Mouse (Mus musculus) gastrocnemius, adult 18-20 months (tissue): Measurements from ENCODE around the gene Adtrp. TPM values are rescaled to one million over a fixed set of nuclear protein-coding genes. Genes with fewer than 3 reads are reported as not detected.
A peak's percentile ranks its signal among the peaks of the same experiment; 100 is the strongest.

Source experiments
- DNase-seq: peaks from one replicate; pipeline ENCODE4 v3.0.0; 2021; ENCODE audit warnings: low spot score
- total RNA-seq, 2 experiments: library from RNA; stranded (reverse); gene quantifications; 2 replicates each; pipeline ENCODE4 v1.2.3; 2021

Adtrp gene
- total RNA-seq, 2 experiments from 2014 or later, result 0.50 to 0.64 TPM

- no peak for DNase-seq
Observed at GRCm38 (mm10) chr13:41833614-41834139, 13.8 kb downstream of the Adtrp start.

DNA sequence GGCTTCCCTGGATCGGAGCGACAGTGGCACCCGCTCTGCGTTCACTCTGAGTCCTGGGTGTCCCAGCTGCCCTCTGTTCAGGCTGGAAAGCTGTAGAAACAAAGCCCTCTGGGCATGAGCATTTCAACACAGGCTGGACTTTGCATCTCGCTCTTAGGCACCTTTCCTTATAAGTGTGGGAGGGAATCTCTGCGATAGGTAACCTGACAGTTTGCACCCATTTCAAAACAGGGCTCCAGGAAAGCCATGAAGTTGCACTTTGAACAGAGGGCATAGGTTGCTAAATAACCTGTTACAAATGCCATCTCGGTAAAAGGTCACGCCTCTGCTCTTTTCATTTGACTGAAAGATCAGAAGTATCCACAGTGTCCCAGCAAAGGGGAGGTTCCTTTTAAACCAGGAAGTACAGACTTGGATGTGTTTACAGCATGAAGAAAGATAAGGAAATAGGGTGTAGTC, 19.2 kb downstream of the Adtrp start:
- DNase-seq, result no peak

- no peak for DNase-seq
Observed at GRCm38 (mm10) chr13:41827581-41827980, 19.9 kb downstream of the Adtrp start.

DNA sequence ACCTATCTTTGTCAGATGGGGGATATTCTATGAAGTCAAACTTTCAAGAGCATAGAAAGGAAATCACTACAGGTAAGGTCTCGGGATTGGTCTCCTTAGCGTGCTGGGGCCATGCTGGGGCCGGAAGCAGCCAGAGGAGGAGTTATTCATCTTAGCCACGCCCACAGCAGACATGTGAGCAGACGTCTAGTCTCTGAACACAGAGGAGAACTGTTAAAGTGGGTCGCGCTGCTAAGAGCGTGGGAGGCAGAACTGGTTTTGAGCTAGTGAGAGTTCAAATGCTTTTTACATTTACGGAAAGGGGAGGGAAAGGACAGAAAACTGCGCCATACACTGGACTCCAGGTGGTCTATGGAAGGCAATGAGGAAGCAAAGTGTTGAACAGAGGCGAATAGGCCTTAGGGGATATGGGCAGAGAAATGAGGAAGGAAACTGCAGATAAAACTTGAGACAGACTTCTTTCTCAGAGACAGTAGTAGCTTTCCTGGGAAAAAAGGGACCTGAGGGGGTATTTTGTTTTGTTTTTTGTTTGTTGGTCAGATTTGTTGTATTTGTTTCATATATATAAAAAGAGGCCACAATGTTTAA, 22.0 kb downstream of the Adtrp start:
- DNase-seq, result no peak

DNA sequence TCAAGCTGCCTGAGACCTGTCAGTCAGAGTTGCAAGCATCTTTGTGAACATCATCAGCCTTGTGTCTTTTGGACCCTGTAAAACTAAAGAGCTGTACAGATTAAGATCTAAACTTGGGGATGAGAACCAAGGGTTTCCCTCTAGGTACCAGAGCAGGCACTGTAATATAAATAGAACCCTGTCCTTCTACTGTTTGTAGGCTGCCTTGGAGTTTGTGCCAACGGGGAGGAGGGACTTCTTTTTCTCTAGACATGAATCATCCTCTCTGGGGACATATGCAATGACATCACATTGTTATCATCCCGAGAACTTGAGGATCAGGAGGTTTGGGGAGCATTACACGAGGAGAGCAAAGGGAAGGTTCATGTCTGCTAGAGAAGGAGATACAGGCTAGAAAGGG, 24.4 kb downstream of the Adtrp start:
- DNase-seq, result peak; percentile 18

DNA sequence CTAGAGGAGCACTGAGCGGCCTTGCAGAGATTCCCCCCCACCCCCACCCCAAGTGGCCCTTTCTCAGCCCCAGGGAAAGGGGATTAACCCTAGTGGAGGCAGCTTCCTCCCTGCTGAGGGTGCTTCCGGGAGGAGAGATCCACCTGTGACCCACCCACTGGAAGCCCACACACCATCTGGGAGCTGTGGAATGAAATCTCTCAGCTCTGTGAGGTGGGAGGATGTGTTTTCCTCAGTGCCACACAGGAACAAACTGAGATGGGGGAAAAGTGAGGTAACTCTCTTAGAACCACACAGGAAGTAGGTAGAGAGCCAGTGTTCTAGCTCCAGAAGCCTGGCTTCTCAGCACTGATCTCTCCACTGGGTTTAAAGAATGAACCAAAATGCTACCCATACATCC, 24.9 kb downstream of the Adtrp start:
- no peak for DNase-seq

- DNase-seq, result no peak
Observed at GRCm38 (mm10) chr13:41822091-41822490, 25.4 kb downstream of the Adtrp start.

DNA sequence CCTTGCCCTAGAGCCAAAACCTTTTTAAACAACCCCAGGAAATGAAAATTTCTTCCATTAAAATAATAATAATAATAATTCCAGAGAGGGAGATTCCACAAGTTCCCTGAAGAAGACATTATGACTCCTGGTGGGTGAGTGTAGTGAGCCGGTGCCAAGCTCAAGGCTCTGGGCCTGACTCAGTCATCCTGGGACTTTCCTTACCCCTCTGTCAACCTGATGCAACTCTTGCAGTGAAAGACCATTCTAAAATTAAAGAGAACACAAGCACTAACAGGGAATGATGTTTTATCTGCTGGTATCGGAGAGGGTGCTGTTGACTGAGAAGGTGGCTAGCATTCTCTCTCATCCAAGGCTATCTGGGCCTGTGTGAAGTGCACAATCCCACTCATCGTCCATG, 26.5 kb downstream of the Adtrp start:
- DNase-seq, result no peak

- no peak for DNase-seq
Observed at GRCm38 (mm10) chr13:41819918-41820317, 27.6 kb downstream of the Adtrp start.

GRCm38 (mm10) chr13:41819484-41819883, 28.0 kb downstream of the Adtrp start:
- no peak for DNase-seq

DNA sequence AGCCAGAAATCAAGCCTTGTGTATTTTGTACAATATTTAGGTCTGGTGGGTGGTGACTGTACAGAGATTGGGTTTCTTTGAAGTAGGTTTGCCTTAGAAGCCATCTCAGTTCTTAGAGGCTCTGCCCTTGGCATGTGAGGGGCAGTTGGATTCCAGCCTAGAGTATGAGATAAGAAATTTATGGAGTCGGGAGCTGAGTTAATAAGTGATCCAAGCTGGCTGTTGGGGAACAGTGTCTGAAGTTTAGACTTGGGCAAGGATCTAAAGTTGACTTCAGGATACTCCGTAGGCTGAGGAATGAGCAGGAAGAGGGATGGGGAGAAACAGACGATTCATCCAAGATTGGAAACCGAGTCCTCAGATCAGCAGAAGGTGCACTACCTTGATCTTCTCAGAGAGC, 29.9 kb downstream of the Adtrp start:
- DNase-seq, result no peak

- no peak for DNase-seq
Observed at GRCm38 (mm10) chr13:41816643-41817042, 30.8 kb downstream of the Adtrp start.

GRCm38 (mm10) chr13:41810776-41811175, 36.7 kb downstream of the Adtrp start:
- DNase-seq, result no peak

DNA sequence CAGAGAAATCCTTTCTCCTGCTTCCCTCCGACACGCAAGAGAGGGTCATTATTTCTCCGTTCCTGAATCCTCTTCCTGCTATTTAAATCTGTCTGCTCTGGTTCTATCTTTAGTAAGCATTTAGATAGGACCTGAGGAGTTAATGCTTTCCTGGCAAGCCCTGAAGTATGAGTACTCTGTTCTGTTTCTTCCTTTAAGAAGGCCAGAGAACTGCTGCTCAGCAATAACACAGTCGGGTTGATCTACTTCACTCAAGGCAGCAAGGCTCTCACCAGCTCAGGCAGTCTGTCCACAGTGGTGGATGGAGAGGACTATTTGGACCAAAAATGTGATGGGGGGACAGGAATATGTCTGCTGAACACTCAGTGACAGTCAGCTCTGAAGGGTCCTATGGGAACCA, 39.7 kb downstream of the Adtrp start:
- no peak for DNase-seq

DNA sequence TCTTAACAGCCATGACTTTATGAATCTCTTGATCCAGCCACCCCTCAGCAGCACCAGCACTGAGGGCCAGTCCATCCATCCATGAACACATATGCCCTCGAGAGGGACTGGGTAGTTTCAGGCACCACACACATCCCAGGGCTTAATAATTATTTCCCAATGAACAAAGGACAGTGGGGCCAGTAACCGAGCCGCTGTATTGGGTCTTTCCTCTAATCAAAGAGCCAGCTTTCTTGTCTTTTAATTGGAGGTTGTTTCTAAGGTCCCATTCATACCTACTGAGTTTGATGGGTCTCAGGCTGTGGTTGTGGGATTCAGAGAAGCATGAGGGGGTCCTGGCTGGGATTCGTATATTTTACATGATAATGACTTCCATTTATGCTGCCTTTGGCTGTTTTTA, 40.2 kb downstream of the Adtrp start:
- no peak for DNase-seq

DNA sequence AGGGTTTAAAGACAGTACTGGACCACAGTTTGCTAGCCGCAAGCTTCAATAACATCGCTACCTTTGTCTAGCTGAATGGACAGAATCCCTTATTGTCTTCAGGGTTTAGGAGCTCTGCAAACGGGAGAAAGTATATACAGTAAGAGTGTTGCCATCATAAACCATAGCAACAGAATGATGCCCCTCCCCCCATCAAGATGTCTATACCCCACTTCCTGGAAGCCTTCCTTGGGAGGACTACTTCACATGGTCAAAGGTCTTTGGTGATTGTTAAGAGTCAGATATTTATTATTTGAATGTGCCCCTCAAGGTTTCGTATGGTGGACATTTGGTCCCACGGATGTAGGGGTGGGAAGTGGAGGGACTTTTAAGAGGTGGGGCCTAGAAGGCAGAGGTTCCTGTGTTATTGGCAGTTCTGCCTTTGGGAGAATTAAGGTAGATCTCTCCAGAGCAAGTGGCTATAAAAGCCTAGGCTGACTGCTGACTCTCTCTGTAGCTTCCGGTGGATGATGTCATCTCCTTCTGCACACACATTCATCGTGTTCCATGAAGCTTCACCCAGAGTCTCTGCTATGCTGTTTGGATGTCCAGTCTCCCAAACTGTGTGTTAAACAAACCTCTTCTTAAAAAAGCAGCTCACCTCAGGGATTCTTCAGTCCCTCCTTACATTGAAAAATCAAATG, 42.2 kb downstream of the Adtrp start:
- no peak for DNase-seq

DNA sequence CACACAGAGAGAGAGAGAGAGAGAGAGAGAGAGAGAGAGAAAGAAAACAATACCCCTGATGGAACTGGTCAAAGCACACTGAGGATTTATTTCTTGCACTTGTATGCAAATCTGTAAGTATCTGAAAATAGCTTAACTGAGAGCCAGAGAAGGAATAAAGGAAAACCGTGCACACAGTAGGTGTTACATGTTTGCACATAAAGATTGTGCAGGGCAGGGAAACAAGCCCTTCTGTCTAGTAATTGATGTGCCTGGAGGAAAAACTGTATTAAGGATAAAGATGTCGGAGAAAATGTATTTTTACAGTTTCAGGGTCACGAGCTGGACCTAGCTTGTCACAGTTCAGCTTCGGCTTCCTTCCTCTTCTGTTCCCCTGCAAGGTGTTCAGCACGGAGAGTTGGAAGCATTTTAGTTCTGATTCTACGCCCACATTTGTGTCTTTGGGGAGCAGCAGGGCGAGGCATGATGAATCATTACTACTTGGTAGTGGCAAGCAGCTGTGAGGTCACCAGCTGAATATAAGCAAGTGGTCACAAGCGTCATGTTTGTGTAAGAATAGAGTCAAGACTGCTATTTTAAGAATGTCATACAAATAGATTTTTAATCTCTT, 43.7 kb downstream of the Adtrp start:
- no peak for DNase-seq

- no peak for DNase-seq
Observed at GRCm38 (mm10) chr13:41801177-41801636, 46.3 kb downstream of the Adtrp start.

GRCm38 (mm10) chr13:41792849-41793248, 54.6 kb downstream of the Adtrp start:
- no peak for DNase-seq

- no peak for DNase-seq
Observed at GRCm38 (mm10) chr13:41787863-41788536, 59.5 kb downstream of the Adtrp start.

GRCm38 (mm10) chr13:41786640-41787039, 60.8 kb downstream of the Adtrp start:
- DNase-seq, result no peak
